Mouse (Mus musculus): ENCODE measurements around the gene Tmem270. TPM values are rescaled to one million over a fixed set of nuclear protein-coding genes. Genes with fewer than 3 reads are reported as not detected.

Gene Tmem270
- total RNA-seq, 1 experiment from 2014 or later = not detected

- DNase-seq = peak; percentile 68
Measured at GRCm38 (mm10) chr5:134887447-134888335, 18.8 kb downstream of the Tmem270 start.

GRCm38 (mm10) chr5:134883077-134883476 lies 23.5 kb downstream of the Tmem270 start:
- no peak for DNase-seq

- DNase-seq = no peak
Measured at GRCm38 (mm10) chr5:134876801-134877200, 29.7 kb downstream of the Tmem270 start.

GRCm38 (mm10) chr5:134875245-134875644 lies 31.3 kb downstream of the Tmem270 start:
- no peak for DNase-seq

DNA sequence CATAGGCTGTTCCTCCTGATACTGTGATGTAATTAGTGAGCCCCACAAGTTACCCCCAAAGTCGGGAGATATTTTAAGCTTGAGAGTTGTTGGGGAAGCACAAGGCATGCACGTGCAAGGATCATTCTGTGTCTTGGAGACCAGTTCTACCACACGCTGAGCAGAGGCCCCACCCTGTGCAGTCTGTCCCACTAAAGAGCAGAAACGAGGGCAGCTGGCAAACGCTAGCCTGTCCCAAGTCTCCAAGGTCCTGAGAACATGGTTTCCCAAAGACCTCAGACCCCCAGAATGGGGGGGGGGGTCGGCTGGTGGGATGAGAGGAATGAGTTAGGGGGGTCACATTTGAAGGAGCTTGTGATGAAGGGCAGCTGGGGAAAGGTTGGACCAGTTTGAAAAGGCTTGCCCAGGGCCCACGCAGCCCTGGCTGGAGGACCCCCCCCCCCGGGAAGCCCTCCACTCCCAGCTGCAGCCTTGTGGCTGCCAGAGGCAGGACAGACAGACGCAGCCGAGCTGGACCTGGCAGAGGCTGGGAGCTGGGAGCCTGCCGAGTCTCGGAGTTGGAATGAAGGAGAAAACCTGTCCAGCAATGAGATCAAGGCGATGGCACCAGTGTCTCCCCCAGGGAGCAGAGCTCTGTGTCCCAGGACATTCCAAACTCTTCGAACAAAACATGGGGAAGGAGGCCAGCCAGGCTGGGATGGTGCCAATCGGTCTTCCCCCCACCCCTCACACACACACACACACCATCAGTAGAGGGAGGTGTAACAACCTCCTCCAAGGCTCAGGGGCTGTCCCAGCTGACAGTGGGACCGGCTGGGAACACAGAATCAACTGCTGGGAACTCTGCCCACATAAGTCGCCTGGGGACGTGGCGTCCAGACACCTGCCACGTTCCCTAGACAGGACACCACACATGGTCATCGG lies 32.3 kb downstream of the Tmem270 start:
- DNase-seq = peak; percentile 49

- no peak for DNase-seq
Measured at GRCm38 (mm10) chr5:134873034-134873433, 33.5 kb downstream of the Tmem270 start.

- DNase-seq = peak; percentile 56
Measured at GRCm38 (mm10) chr5:134872597-134872996, 33.9 kb downstream of the Tmem270 start.

DNA sequence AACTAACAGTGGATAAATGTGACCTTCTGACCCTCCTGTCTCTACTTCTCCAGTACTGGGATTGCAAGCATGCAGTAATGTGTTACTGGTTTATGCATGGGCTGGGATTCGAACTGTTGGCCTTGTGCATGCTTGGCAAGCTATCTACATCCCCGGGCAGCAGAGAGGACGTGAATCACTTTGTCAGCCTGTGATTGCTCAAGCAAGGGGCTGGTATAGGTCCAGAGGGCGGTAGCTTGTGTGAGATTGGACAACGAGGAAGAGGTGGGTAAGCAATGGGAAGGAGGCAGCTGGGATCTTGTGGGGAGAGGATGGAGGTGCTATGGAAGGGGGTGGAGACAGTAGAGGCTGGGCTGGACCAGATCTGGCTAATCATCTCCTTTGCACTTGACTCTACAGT lies 38.0 kb downstream of the Tmem270 start:
- no peak for DNase-seq

GRCm38 (mm10) chr5:134867320-134868144 lies 39.0 kb downstream of the Tmem270 start:
- DNase-seq = no peak

- DNase-seq = peak; percentile 80
Measured at GRCm38 (mm10) chr5:134865158-134865557, 41.4 kb downstream of the Tmem270 start.

GRCm38 (mm10) chr5:134861902-134862497 lies 44.5 kb downstream of the Tmem270 start:
- no peak for DNase-seq

GRCm38 (mm10) chr5:134859193-134859592 lies 47.3 kb downstream of the Tmem270 start:
- DNase-seq = no peak

GRCm38 (mm10) chr5:134858378-134858777 lies 48.2 kb downstream of the Tmem270 start:
- no peak for DNase-seq

- no peak for DNase-seq
Measured at GRCm38 (mm10) chr5:134852873-134853272, 53.7 kb downstream of the Tmem270 start.

Other genes starting within 250 kb of the Tmem270 start
- 17.9 and 23.7 TPM in 2 replicates for gene Limk1, start 218.1 kb downstream of the Tmem270 start, total RNA-seq (2021)
- gene Eln, start 159.4 kb downstream of the Tmem270 start, total RNA-seq (2021) = 148 and 554 TPM in 2 replicates
- 0.60 and 3.7 TPM in 2 replicates for gene Cldn13, start 8.8 kb upstream of the Tmem270 start, total RNA-seq (2021)
- 24.5 and 28.5 TPM in 2 replicates for gene Mettl27, start 25.6 kb upstream of the Tmem270 start, total RNA-seq (2021)
- not detected in 2 replicates for gene Cldn4, start 40.2 kb upstream of the Tmem270 start, total RNA-seq (2021)
- gene Cldn3, start 79.5 kb upstream of the Tmem270 start, total RNA-seq (2021) = 0.90 and 9.0 TPM in 2 replicates
- gene Abhd11, start 102.4 kb upstream of the Tmem270 start, total RNA-seq (2021) = 66.7 and 68.5 TPM in 2 replicates
- 5.9 and 10.9 TPM in 2 replicates for gene Stx1a, start 116.7 kb upstream of the Tmem270 start, total RNA-seq (2021)
- 24.5 and 26.2 TPM in 2 replicates for gene Dnajc30, start 157.5 kb upstream of the Tmem270 start, total RNA-seq (2021)
- 45.6 and 51.3 TPM in 2 replicates for gene Bud23, start 158.2 kb upstream of the Tmem270 start, total RNA-seq (2021)
- 2.2 and 3.5 TPM in 2 replicates for gene Vps37d, start 171.5 kb upstream of the Tmem270 start, total RNA-seq (2021)
- gene Mlxipl, start 183.2 kb upstream of the Tmem270 start, total RNA-seq (2021) = 80.7 and 81.6 TPM in 2 replicates
- 26.5 and 26.6 TPM in 2 replicates for gene Tbl2, start 242.9 kb upstream of the Tmem270 start, total RNA-seq (2021)